Mouse (Mus musculus) kidney, postnatal 25 days (tissue): ENCODE measurements at regions not wholly inside any gene's neighbourhood (a gene's known extent, or its start where the extent isn't known, plus 50 kb on each side); places are given as distances from the start of the nearest gene placed in this dataset.

Experiments
- DNase-seq, 2 experiments: peaks; one replicate each; pipeline ENCODE4 v3.0.0; 2021; ENCODE audit warnings: mixed read lengths in 2 of 2

DNA sequence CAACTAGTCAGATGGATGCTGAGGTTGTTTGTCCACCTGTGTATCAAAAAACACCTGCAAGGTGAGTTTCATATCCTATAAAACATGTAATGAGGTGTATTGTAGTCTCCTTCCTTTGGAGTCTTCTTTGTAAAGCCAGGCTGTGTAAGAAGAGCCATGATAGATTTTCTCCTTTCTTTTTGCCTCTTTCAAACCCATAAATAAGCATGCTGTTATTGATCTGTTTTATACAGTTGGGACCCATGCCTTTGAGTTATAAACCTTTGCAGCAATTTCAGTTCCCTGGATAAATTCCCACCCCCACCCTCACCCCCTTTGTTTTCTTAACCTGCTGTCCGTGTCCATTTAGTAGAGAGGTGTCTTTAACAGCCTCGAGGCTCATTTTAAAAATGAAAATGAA lies 131.0 kb upstream of the Rgs17 start:
- no peak for DNase-seq

DNA sequence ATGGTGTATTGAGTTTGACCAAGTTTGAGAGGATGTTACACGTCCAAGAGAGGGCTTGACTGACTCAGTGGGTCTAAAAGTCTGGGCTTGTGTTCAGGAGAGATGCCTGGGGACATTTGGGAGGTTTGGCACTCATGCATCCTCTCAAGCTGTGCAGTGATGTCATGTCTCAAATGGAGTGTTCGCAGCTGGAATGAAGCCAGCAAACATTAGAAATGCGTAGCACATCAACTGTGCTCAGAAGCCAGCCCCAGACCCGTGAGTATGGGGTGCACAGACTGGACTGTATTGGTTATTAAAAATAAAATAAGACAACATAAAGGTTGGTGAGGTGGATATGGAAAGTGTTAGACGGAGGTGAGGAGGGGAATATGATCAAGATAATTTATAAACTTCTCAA lies 121.2 kb upstream of the Rgs17 start:
- DNase-seq: no peak

GRCm38 (mm10) chr10:6039771-6040170 lies 117.6 kb upstream of the Rgs17 start:
- DNase-seq: no peak

DNA sequence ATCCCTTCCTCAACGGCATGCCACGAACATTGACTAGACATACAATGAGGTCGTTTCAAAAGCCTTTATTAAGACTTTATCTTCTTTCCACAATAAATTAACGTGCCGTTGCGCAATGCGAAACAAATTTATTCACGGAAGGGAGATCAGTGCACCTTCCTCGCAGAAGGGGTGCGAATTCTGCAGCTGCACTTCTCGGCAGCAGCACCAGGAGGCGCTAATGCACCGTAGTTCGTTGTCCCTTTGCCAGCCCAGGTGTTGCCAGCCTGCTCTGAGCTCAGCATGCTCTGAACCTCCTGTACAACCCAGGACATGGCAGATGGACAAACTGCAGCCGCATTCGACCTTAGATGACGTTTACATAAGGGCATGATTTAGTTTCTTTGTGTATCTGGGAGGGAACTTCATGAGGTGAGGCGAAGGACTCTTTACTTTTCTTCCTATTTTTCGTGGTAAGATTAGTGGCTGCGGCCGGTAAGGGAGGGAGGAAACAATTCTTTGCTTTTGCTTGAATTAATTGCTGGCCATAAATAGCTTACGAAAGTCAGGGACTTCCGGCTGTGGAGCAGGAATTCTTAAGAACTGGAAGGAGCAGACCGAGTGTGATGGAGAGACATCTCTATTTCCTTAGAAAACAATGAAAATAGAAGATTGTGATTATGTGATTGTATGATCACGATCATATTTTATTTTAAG lies 113.7 kb upstream of the Rgs17 start:
- DNase-seq: peak; percentile 60 to 70

DNA sequence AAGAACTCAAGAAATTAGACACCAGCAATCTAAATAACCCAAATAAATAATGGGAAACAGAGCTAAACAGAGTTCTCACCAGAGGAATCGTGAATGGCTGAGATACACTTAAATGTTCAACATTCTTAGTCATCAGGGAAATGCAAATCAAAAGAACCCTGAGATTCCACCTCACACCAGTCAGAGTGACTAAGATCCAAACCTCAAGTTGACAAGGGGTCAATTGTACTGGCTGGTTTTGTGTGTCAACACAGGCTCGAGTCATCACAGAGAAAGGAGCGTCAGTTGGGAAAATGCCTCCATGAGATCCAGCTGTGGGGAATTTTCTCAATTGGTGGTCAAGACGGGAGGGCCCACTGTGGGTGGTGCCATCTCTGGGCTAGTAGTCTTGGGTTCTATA lies 110.3 kb upstream of the Rgs17 start:
- DNase-seq: no peak

DNA sequence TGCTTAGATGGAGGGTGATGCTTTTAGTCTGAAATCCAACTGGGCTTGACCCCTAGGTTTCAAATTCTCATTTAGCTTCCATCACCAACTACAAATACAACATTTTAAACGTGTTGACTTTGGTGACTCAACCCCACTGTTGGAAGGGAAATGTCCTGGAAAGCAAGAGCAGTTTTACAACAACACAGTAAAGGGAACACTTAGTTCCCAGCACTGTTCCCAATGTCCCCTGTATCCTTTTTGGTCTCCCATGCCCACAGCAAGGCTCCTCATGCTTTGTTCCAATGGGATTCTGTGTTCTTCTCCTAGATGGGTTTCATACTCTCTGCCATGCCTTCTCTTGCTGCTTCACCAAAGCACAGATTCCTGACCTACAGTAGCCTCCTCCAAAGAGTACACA lies 105.4 kb upstream of the Rgs17 start:
- no peak for DNase-seq

DNA sequence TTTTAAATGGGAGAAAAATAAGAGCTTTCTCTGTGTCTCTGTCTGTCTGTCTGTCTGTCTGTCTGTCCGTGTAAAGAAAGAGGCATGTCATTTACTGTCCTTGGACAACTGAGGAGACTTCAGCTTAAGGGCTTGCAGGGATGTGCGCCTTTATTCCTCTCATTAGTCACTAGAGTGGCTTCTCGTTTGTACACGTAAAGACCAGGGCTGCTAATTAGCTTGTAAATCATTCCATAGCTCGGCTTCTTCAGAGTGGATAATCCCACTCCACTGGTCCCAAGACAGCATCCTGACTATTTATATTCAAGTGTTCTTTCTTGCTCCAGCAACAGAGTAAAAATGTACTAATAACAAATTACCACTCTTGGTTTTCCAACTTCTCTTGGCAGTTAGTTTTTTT lies 104.1 kb upstream of the Rgs17 start:
- DNase-seq: no peak

DNA sequence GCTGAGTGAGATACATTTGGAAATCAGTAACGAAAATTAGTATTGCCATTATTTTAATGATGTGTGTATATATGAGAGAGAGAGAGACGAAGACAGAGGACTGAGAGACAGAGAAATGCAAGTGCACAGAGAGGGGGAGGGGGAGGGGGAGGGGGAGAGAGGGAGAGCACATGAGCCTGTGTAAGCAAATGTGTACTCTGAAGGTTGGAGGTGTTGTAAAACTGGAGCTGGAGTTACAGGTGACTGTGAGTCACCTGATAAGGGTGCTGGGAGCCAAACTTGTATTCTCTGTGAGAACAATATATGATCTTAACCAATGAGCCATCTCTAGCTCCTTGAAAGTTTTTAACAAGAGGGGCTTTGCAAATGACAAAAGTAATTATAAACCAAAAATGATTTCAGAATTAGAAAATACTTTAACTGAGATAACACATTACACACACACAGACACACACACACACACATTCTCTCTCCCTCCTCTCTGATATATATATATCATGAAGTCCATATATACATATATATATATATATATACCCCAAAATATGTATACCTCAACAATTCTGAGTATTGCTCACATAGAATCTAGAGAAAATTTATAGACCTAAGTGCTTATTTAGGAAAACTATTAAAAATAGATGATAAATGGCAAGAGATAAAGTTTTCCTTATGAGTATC lies 100.5 kb upstream of the Rgs17 start:
- DNase-seq: no peak

DNA sequence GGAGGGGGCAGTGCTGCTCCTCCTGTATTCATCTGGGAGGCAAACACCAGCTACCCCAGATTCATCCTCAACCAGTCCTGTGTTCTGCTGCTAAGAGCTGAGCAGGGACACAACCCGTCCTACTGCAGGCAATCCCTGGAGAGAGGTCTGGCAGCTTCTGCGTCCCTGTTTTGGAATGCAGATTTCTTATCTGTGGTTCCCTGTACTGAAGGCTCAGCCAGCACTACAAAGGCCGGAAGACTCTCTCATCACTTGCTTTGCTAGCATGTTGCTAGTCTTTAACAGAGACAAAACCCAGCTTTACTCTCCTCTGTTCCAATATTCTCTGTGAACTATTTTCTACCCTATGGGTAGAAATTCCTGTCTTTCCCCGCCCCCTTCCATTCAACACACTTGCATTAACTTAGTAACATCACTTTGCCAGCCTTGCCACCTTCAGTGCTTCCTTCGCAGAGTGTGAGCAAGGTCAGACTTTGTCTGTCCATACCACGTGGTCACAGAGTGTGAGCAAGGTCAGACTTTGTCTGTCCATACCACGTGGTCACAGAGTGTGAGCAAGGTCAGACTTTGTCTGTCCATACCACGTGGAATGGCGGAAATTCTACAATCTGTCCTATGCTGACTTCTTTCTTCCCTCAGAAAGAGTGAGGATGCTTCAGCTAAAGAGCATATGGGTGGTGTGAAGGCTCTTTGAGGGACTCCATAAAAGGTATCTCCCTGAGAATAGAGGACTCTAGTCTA lies 98.9 kb upstream of the Rgs17 start:
- DNase-seq: no peak

DNA sequence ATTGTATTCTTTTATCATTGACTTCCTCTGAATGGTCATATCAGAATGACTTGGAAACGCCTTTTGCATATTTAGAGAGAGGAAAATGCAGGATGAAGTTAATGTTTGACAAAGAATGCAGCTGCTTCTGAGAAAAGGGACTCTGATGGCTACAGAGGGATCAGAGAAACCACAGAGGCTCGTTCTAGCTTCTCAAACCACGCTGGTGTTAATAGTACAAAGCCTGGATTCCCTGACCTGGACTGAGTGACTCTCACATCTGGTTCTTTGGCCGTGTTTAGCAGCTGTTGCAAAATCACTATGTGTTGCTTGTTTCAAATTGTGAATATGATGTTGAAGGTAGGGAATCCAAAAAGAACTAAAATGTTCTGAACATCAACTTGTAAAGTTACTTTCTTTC lies 91.5 kb upstream of the Rgs17 start:
- no peak for DNase-seq

DNA sequence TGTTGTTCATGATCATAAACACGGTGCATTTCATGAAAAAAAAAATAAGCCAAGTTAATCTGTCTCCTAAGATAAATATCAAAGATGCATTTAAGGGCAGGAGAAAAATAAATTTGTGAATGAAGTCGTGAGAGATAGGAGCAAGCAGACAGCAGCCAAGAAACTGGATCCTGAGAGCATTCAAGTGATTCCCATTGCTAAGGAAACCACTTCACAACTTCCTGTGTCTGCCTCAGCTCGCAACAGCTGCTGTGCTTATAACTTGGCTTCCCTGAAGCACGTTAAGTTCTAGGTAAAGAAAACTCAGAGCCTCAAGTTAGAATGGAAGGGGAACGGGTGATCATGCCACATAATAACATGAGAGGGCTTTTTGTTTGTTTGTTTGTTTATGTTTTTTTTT lies 89.3 kb upstream of the Rgs17 start:
- no peak for DNase-seq

GRCm38 (mm10) chr10:6011029-6011428 lies 88.8 kb upstream of the Rgs17 start:
- no peak for DNase-seq

GRCm38 (mm10) chr10:6007238-6007972 lies 85.2 kb upstream of the Rgs17 start:
- no peak for DNase-seq

GRCm38 (mm10) chr10:5981433-5981832 lies 59.2 kb upstream of the Rgs17 start:
- DNase-seq: no peak

DNA sequence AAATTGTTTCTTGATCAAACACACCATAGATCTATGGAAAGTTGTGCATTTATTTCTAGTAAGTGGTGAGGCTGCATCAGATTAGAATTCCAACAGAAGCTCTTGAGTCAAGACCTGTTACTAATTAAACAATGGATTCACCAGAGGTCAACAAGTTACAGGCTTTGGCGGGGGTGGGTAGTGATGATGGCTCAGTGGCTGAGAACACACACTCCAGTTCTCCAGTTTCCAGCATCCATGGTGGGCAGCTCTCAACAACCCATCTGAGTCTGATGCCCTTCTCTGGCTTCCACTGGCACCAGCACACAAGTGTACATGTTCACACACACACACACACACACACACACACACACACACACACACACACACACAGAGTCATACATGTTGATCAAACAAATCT lies 56.3 kb upstream of the Rgs17 start:
- DNase-seq: no peak
